Mouse (Mus musculus): ENCODE data around the gene Lrch1. TPM values are rescaled to one million over a fixed set of nuclear protein-coding genes. Genes with fewer than 3 reads are reported as not detected.
A peak's percentile ranks its signal among the peaks of the same experiment; 100 is the strongest.

The Lrch1 gene
- polyA plus RNA-seq, 1 experiment from 2014 or later, result 10.9 TPM

DNA sequence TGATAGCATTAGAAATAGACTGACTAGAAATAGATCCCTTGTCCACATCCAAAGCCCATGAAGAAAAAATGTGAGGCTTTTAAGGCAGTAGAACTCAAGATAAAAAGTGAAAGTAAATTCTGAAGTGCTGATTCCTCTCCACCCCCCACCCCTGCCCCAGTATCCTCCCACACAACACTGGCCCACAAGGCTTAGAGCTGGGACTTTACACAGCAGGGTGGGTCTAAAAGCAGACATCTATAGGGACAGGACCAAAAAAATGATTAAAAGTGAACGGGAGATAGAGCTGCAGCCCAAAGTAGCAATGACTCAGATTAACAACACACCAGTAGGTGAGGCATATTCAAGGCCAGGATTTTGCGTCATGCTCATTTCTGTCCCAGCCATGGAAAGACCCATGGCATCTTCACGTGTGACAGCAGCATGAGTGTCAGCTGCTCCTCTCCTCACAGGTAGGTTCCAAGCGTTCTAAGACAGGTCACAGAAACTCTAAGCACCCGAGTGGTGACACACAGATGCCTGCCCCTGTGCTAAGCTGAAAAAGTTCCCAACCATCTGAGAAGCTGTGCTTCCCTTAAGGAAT is 29.1 kb downstream of the Lrch1 start:
- Histone ChIP-seq H3K4me2 (peak overlapping the region; percentile 12; the same call in 1 of the 2 replicates), H3K36me3 (no peaks in the 10 kb centered on the region), H3K27me3 (no peaks in the 10 kb centered on the region), H3K9me3 (replicated peaks) (no peaks in the 10 kb centered on the region), H3K4me3 (no peak overlapping the region), H3K9ac (no peak overlapping the region), H3K4me1 (replicated peaks) (peaks cover 46% of the 10 kb centered on the region), H3K27ac (no peak overlapping the region)
- no peak for ATAC-seq (replicated peaks; ENCODE audit: insufficient number of reproducible peaks, insufficient read depth, low FRiP score, low read depth)
- WGBS, result 70% methylated on average over 5 of the region's 5 CpGs

DNA sequence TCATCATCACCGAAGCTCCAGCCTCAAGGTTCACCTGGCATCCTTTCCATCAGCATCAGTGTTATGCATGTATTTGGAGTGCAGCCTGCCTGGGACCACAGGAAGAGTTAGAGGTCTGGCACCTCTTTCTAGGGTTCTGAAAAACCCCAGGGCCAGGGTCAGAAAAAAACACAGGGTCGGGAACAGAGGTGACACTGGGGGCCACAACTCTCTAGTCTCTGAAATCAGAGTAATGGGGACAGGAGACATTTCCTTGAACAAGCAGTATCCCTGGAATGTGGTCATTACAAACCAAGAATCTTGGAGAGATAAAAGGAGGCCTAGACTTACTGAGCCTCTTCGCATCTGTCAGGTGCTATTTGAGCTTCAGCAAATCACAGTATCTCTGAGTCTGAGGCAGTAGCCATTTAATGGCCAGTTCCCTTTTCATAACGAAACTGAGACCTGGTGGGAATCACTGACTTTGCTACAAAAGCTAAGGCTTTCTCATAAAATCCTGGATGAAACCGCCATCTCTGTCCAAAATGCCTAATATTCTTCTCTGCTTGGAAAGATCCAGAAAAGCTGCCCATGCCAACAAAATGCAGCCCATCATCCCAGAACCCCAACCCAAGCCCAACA is 30.1 kb downstream of the Lrch1 start:
- H3K4me2 ChIP-seq, result no peak overlapping the region
- H3K27ac ChIP-seq, result no peak overlapping the region
- peaks cover 41% of the 10 kb centered on the region for H3K4me1 ChIP-seq (replicated peaks)
- H3K4me3 ChIP-seq, result no peak overlapping the region
- no peaks in the 10 kb centered on the region for H3K36me3 ChIP-seq
- WGBS, result 65% methylated on average over 5 of the region's 5 CpGs
- H3K9ac ChIP-seq, result no peak overlapping the region
- no peak for ATAC-seq (replicated peaks; ENCODE audit: insufficient number of reproducible peaks, insufficient read depth, low FRiP score, low read depth)
- no peaks in the 10 kb centered on the region for H3K9me3 ChIP-seq (replicated peaks)
- H3K27me3 ChIP-seq, result no peaks in the 10 kb centered on the region

DNA sequence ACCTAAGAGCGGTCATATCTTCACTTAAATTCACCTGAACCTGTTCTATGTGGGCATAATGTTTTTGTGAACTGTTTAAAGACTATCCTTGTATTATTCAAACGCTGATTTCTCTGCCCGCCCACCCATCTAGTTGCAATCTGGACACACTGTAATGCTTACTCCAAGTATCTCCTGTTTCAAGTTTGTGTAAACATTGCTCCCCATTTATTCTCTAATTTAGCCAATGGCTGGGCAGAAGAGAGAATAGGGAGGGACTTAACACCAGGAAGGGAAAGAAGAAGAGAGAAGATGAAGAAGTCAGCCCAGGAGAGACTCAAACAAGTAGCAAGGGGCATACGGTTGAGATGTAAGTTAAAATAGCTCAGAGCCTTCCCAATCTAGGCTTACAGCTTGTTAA is 31.0 kb downstream of the Lrch1 start:
- ATAC-seq (replicated peaks; ENCODE audit: insufficient number of reproducible peaks, insufficient read depth, low FRiP score, low read depth), result no peak
- Histone ChIP-seq H3K27me3 (no peaks in the 10 kb centered on the region), H3K4me1 (replicated peaks) (peaks cover 38% of the 10 kb centered on the region), H3K4me2 (no peak overlapping the region), H3K27ac (no peak overlapping the region), H3K36me3 (no peaks in the 10 kb centered on the region), H3K4me3 (no peak overlapping the region), H3K9me3 (replicated peaks) (no peaks in the 10 kb centered on the region), H3K9ac (no peak overlapping the region)
- 76% methylated on average over 4 of the region's 4 CpGs for WGBS

DNA sequence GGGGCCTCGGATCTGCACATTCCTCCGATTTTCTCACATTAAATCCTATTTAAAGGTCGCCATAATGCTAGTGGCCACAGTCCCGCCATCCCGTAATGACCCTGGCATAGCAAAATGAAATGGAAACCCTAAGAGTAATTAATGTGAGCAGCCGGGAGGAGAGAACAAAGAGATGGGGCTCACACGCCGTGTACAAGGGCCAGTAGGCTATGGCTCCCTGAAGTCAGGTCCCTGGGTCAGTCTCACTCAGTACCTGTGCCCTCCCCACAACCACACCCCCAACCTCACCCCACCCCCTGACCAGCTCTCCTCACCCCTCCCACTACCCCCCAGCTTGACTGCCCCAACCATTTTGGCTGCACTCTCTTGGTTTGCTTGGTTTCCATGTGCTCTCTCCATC is 31.6 kb downstream of the Lrch1 start:
- Histone ChIP-seq H3K9me3 (replicated peaks) (no peaks in the 10 kb centered on the region), H3K36me3 (no peaks in the 10 kb centered on the region), H3K27ac (no peak overlapping the region), H3K9ac (no peak overlapping the region), H3K4me2 (no peak overlapping the region), H3K27me3 (no peaks in the 10 kb centered on the region), H3K4me1 (replicated peaks) (peaks cover 38% of the 10 kb centered on the region), H3K4me3 (no peak overlapping the region)
- no peak for ATAC-seq (replicated peaks; ENCODE audit: insufficient number of reproducible peaks, insufficient read depth, low FRiP score, low read depth)
- 84% methylated on average over 8 of the region's 8 CpGs for WGBS

DNA sequence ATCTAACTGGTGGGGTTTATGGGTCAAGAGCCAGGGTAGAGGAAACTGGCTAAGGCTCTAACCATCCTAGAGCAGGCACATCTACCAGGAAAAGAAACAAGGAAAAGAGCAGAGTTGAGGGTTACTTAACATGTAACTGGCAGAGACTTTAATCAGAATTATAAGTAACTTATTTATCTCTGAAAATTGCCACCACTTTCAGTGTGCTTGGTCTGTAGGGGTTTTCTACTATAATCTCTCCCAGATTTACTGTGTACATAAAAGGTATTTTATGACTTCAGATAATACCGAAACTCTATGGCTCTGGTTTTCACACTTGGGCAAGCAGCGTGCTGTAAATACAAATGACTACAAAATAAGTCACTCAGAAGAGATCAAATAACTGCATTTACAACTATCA is 32.0 kb downstream of the Lrch1 start:
- Histone ChIP-seq H3K36me3 (no peaks in the 10 kb centered on the region), H3K4me2 (no peak overlapping the region), H3K9ac (no peak overlapping the region), H3K4me3 (no peak overlapping the region), H3K9me3 (replicated peaks) (no peaks in the 10 kb centered on the region), H3K27ac (no peak overlapping the region), H3K27me3 (no peaks in the 10 kb centered on the region), H3K4me1 (replicated peaks) (peaks cover 40% of the 10 kb centered on the region)
- 77% methylated on average over 2 of the region's 2 CpGs for WGBS
- no peak for ATAC-seq (replicated peaks; ENCODE audit: insufficient number of reproducible peaks, insufficient read depth, low FRiP score, low read depth)

DNA sequence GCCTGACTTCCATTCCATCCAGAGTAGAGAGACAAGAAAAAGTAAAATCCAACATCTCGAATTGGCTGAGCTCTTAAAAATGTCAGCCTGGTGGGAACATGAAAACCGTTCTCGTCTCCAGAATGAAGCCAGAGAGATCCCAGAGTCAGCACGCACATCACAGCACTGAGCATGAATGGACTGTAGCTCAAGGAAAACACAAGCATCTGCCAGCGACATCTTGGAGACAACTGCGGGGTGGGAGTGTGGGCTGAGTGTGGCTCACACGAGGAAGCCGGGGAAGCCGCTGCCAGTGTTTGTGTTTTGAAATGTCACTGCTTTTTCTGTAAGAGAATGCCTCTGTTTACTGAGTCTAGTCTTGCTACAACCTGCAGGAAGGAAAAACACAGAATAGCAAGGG is 32.7 kb downstream of the Lrch1 start:
- 65% methylated on average over 9 of the region's 9 CpGs for WGBS
- Histone ChIP-seq H3K4me2 (no peak overlapping the region), H3K4me3 (no peak overlapping the region), H3K4me1 (replicated peaks) (peaks cover 45% of the 10 kb centered on the region), H3K27me3 (no peaks in the 10 kb centered on the region), H3K36me3 (no peaks in the 10 kb centered on the region), H3K9ac (no peak overlapping the region), H3K9me3 (replicated peaks) (no peaks in the 10 kb centered on the region), H3K27ac (no peak overlapping the region)
- ATAC-seq (replicated peaks; ENCODE audit: insufficient number of reproducible peaks, insufficient read depth, low FRiP score, low read depth), result no peak

DNA sequence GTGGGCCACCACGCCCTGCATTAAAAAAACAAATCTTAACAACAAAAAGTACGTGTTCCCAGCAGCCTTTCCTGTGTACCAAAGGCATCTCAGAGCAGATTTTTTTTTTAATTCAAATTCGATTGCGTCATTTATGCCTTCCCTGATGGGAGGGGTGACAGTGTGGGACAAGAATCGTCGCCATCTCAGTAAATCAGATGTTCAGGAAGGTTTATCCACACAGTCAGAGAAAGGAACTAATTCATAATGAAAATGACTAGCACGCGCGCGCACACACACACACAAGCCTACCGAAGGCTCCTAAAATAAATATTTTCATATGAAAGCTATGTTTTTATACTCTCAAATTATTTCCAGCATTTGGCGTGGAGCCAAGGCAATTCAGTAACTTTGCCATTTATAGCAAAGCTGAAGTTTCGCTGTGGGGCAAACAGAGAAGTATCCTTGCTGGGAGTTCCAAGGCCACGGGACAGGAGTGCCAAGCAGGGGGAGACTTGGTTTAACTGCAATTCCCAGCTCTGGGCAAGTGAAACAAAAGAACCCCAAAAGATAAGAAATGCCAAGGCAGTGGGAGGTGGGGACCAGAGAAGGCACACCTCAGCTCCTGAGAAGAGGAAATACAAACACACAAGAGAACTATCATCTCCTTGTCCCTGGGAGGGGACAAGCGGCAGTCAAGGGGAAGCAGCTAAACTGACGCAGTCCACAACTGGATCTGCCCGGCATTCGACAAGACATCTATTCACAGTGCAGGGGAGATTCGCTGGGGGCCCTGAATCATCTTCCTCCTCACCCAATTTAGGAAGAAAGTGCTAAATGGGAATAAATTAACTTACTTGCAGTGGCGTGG is 34.1 kb downstream of the Lrch1 start:
- Histone ChIP-seq H3K9ac (no peak overlapping the region), H3K4me2 (no peak overlapping the region; the same call in 1 of the 2 replicates), H3K4me1 (replicated peaks) (peaks cover 44% of the 10 kb centered on the region), H3K36me3 (no peaks in the 10 kb centered on the region), H3K27ac (peak overlapping the region; percentile 39), H3K9me3 (replicated peaks) (no peaks in the 10 kb centered on the region), H3K27me3 (no peaks in the 10 kb centered on the region), H3K4me3 (no peak overlapping the region)
- no peak for ATAC-seq (replicated peaks; ENCODE audit: insufficient number of reproducible peaks, insufficient read depth, low FRiP score, low read depth)
- WGBS, result 65% methylated on average over 20 of the region's 20 CpGs

DNA sequence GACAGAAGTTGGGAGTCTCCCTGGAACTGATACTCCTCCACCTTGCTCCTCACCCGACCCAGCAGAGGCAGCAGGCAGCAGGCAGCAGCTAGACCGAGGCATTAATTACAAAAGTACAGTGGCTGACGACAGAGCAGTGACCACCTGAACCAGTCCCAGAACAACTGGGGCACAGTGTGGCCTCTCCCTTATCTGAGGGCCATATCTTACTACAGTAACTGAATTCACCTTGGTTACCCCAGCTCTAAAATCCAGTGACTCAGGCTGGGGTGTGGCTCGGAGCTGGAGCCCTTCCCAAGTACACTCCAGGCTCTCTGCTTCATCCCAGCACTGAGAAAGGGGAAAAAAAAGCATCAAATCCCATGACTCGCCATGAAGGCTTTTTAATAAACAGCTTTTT is 37.3 kb downstream of the Lrch1 start:
- H3K9ac ChIP-seq, result no peak overlapping the region
- no peak for ATAC-seq (replicated peaks; ENCODE audit: insufficient number of reproducible peaks, insufficient read depth, low FRiP score, low read depth)
- peak overlapping the region; percentile 55 for H3K27ac ChIP-seq
- WGBS, result 22% methylated on average over 5 of the region's 5 CpGs
- no peaks in the 10 kb centered on the region for H3K9me3 ChIP-seq (replicated peaks)
- H3K4me1 ChIP-seq (replicated peaks), result peaks cover 32% of the 10 kb centered on the region
- no peaks in the 10 kb centered on the region for H3K27me3 ChIP-seq
- H3K4me3 ChIP-seq, result no peak overlapping the region
- no peaks in the 10 kb centered on the region for H3K36me3 ChIP-seq
- no peak overlapping the region; the same call in 1 of the 2 replicates for H3K4me2 ChIP-seq

DNA sequence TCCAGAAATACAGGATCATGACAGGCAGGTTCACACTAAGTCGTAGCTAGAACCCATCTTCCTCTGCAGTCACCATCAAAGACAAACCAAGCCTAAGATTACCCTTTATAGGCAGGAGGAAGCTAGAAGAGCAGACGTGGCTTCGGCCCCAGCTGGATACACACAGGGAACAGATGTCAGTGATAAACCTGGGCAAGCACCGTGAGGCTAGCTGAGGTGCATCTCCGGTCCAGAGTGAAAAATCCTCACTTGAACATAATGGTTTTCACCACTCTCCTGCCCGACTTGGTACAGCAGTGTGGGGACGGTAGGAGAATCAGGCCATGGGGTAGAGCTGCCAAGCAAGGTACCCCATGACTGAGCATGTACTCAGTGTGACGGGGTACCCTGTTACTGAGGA is 38.7 kb downstream of the Lrch1 start:
- WGBS, result 71% methylated on average over 8 of the region's 8 CpGs
- Histone ChIP-seq H3K27ac (no peak overlapping the region), H3K9me3 (replicated peaks) (no peaks in the 10 kb centered on the region), H3K36me3 (no peaks in the 10 kb centered on the region), H3K4me2 (no peak overlapping the region), H3K9ac (no peak overlapping the region), H3K4me3 (no peak overlapping the region), H3K27me3 (no peaks in the 10 kb centered on the region), H3K4me1 (replicated peaks) (peaks cover 28% of the 10 kb centered on the region)
- ATAC-seq (replicated peaks; ENCODE audit: insufficient number of reproducible peaks, insufficient read depth, low FRiP score, low read depth), result no peak

DNA sequence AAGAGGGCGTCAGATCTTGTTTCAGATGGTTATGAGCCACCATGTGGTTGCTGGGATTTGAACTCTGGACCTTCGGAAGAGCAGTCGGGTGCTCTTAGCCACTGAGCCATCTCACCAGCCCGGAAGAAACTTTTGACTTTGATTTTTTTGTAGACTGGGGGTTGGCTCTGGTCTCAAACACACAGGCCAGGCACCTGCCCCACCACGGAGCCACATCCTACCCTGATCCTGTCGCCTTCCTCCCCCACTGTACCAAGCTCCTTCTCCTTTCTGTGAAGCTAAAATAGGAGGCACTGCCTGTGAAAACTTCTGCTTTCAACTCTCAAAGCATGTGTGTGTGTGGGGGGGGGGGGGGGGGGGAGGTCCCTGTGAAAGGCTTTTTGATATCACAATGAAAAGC is 39.4 kb downstream of the Lrch1 start:
- 83% methylated on average over 6 of the region's 6 CpGs for WGBS
- H3K36me3 ChIP-seq, result no peaks in the 10 kb centered on the region
- no peaks in the 10 kb centered on the region for H3K27me3 ChIP-seq

DNA sequence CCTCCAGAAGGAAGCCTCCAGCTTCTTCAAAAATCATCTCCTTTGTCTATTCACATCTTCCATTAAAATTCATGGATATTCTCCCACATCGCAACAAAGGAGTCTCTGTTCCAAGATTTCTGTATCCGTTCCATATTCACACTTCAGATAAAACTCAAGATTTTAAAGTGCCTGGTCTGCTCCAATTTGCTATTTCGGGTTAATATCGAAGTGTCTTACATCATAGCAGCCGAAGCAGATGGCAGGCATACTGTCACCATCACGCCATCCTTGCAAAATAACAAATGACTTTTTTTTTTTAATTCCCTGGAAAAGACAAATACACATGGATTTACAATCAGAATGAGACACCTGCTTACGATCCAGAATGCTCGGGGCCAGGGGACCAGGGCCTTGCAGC is 40.0 kb downstream of the Lrch1 start:
- H3K4me3 ChIP-seq, result no peak overlapping the region
- no peaks in the 10 kb centered on the region for H3K36me3 ChIP-seq
- ATAC-seq (replicated peaks; ENCODE audit: insufficient number of reproducible peaks, insufficient read depth, low FRiP score, low read depth), result no peak
- H3K9ac ChIP-seq, result no peak overlapping the region
- WGBS, result 83% methylated on average over 8 of the region's 8 CpGs
- no peaks in the 10 kb centered on the region for H3K27me3 ChIP-seq
- no peak overlapping the region for H3K4me2 ChIP-seq
- H3K27ac ChIP-seq, result no peak overlapping the region
- no peaks in the 10 kb centered on the region for H3K9me3 ChIP-seq (replicated peaks)
- H3K4me1 ChIP-seq (replicated peaks), result peaks cover 36% of the 10 kb centered on the region

More for the DNA sequence above, 39.4 kb downstream of the Lrch1 start:
- H3K4me3 ChIP-seq, result no peak overlapping the region
- H3K4me1 ChIP-seq (replicated peaks), result peaks cover 31% of the 10 kb centered on the region
- H3K9me3 ChIP-seq (replicated peaks), result no peaks in the 10 kb centered on the region
- no peak overlapping the region for H3K9ac ChIP-seq
- no peak overlapping the region for H3K27ac ChIP-seq
- H3K4me2 ChIP-seq, result no peak overlapping the region
- ATAC-seq (replicated peaks; ENCODE audit: insufficient number of reproducible peaks, insufficient read depth, low FRiP score, low read depth), result no peak

All from heart, embryonic 15.5 days (tissue).